Mouse (Mus musculus) embryo, embryonic 11 days (tissue): Measurements from ENCODE around the gene Apom.

Experiments
- DNase-seq: peaks from one replicate; pipeline ENCODE4 v3.0.0-alpha.2; 2015

Apom gene

GRCm38 (mm10) chr17:35094475-35095365 is 37.1 kb downstream of the Apom start:
- no peak for DNase-seq

DNA sequence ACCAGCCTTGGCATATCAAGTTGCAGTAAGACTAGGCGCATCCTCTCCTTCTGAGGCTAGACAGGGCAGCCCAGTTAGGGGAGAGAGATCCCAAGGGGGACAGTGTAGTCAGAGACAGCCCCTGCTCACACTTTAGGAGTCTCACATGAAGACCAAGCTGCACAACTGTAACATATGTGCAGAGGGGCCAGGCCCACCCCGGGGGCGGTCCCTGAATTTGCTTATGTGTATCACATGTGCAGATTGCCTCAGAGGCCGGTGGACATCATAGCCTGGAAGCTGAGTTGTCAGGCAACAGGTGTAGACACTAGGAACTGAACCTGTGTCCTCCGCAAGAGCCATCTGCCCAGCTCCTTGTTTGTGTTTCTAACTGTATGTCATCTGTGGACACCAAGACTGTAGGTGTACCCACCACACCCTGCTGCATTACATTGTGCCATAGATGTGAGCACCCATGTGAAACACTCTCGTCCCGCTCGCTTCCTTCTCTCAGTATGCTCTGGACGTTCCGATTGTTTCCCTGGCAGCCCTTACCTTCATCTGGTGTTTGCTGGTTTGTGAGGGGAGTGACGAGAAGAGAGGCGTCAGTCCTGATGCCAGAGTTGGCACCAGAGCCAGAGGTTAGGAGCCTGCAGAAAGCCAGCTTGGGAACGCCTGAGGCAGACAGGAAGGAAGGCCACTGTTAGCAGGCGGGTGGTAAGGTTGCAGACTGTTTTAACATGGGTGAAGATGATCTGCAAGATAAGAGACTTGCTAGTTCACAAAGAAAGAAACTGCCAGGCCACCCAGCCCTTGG is 39.2 kb downstream of the Apom start:
- DNase-seq = no peak

DNA sequence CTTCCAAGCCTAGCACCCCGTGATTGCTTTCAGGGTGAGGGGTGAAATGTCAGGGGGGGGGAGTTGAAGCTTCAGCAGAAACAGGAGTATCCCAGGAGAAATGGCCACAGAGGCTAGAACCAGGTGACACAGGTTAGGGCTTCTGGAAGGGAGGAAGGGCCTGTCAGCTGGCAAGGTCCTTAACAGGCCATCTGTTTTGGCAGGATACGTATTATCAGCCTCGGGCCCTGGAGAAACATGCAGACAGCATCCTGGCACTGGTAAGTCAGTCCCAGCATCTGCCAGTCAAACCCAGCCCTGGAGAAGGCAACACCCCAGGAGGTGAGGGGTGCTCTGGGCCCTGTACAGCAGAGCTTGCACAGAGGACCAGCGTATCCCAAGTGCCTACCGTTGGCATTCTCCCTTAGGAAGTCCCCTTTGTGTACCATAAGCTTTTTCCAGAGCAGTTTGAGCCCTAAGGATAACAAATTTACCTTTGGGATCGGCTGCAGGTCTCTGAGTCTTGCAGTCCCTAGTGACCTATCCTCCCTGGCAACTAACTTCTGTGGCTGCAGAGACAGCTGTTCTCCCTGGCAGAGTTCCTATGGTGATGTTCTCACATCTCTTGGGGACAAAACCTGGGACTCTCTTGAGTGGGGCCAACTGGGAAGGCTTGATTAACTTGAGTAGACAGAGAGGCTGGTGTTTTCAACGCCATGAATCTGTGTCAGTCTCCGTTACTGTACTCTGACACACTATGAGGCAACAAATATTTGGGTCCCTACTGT is 41.5 kb downstream of the Apom start:
- DNase-seq = no peak

GRCm38 (mm10) chr17:35088825-35089644 is 42.8 kb downstream of the Apom start, which contains the start of gene Abhd16a:
TSS of gene Abhd16a (plus strand) at chr17:35089263.
- peak; percentile 98 for DNase-seq

DNA sequence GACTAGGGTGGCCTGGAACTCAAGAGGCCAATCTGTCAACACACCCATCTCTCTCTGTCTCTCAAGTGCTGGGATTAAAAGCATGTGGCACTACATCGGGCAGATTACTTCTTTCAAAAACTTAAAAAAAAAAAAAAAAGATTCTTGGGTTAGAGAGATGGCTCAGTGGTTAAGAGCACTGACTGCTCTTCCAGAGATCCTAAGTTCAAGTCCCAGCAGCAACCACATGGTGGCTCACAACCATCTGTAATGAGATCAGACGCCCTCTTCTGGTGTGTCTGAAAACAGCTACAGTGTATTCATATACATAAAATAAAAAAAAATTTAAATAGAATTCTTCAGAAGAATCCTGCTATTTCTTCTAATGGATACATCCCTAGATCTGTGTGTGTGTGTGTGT is 43.7 kb downstream of the Apom start:
- no peak for DNase-seq

- no peak for DNase-seq
Measured at GRCm38 (mm10) chr17:35085208-35085865, 46.5 kb downstream of the Apom start, which contains the start of gene Ly6g6f. TSS of gene Ly6g6f (minus strand) at chr17:35085610.

- DNase-seq = no peak
Measured at GRCm38 (mm10) chr17:35083929-35084497, 47.8 kb downstream of the Apom start.

GRCm38 (mm10) chr17:35082841-35083576 is 48.8 kb downstream of the Apom start:
- no peak for DNase-seq

- DNase-seq = no peak
Measured at GRCm38 (mm10) chr17:35080710-35081109, 51.1 kb downstream of the Apom start.

DNA sequence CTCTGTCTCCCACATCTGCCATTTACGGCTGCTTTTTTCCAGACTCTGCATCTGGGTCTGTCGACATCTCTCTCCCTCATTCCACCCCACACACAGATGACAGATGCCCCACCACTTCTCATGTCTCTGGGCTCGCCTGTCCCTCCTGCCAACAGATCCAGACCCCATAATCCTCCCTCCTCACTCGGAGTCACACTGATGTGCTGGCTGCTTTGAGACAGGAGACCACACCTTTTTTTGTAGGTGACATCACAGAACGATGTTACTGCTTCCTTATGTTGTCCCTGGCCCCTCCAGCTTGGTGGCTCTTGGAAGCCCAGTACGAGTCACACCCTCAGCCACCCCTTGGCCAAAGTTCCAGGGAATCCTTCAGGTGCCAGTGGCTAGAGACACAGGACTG is 51.6 kb downstream of the Apom start:
- DNase-seq = no peak

- DNase-seq = no peak
Measured at GRCm38 (mm10) chr17:35079778-35080177, 52.1 kb downstream of the Apom start.
